Mouse (Mus musculus) MEL (cell line): ENCODE data around the gene Eif4e3. TPM values are rescaled to one million over a fixed set of nuclear protein-coding genes. Genes with fewer than 3 reads are reported as not detected.

ENCODE experiments used
- DNase-seq: peaks from one replicate; pipeline ENCODE4 v3.0.0; 2011; ENCODE audit warnings: low read depth, low spot score
- H3K27ac ChIP-seq: 2 replicates; pipeline ENCODE4 v1.5.1; 2012; ENCODE audit warnings: low read depth, mild to moderate bottlenecking, control low read depth, low read length, moderate library complexity; ENCODE audit not compliant: control insufficient read depth
- H3K27me3 ChIP-seq, 2 experiments: fragments of 150-350 bp in 1 of 2; sonication (generic) in 1 of 2; 2 replicates each; pipeline ENCODE4 v1.6.1; 2012; ENCODE audit warnings: low read length in 2 of 2, mild to moderate bottlenecking in 2 of 2, improper control_type of control experiment in 1 of 2, moderate library complexity in 1 of 2; ENCODE audit not compliant: insufficient read depth in 2 of 2, control insufficient read depth in 1 of 2
- H3K36me3 ChIP-seq, 2 experiments: 2 replicates each; pipeline ENCODE4 v1.6.1; 2012 to 2014; ENCODE audit warnings: low read length in 2 of 2, improper control_type of control experiment in 1 of 2, inconsistent platforms in 1 of 2, mild to moderate bottlenecking in 1 of 2; ENCODE audit not compliant: insufficient read depth in 2 of 2, control insufficient read depth in 1 of 2
- H3K4me1 ChIP-seq, 2 experiments: fragments of 150-350 bp in 1 of 2; sonication (generic) in 1 of 2; 2 replicates each; pipeline ENCODE4 v1.6.1; 2012; ENCODE audit warnings: low read length in 2 of 2, improper control_type of control experiment in 1 of 2, mild to moderate bottlenecking in 1 of 2; ENCODE audit not compliant: insufficient read depth in 2 of 2, control insufficient read depth in 1 of 2
- H3K4me3 ChIP-seq, 2 experiments: fragments of 150-350 bp in 1 of 2; sonication (generic) in 1 of 2; 2 replicates each; pipeline ENCODE4 v1.5.1; 2012; ENCODE audit warnings: low read depth in 2 of 2, low read length in 2 of 2, mild to moderate bottlenecking in 2 of 2, moderate library complexity in 2 of 2, control low read depth in 1 of 2, improper control_type of control experiment in 1 of 2; ENCODE audit not compliant: control insufficient read depth in 1 of 2, insufficient read depth in 1 of 2
- H3K79me2 ChIP-seq: 2 replicates; pipeline ENCODE4 v1.6.1; 2012; ENCODE audit warnings: mild to moderate bottlenecking, low read length, moderate library complexity; ENCODE audit not compliant: control insufficient read depth, poor library complexity, insufficient read depth
- H3K9ac ChIP-seq: 2 replicates; pipeline ENCODE4 v1.6.1; 2012; ENCODE audit warnings: low read depth, mild to moderate bottlenecking, control low read depth, low read length, moderate library complexity; ENCODE audit not compliant: control insufficient read depth, poor library complexity, severe bottlenecking
- H3K9me3 ChIP-seq: fragments of 150-350 bp; sonication (generic); replicated peaks from 2 replicates; pipeline ENCODE4 v1.6.1; 2012; ENCODE audit warnings: mild to moderate bottlenecking, low read length, improper control_type of control experiment, moderate library complexity; ENCODE audit not compliant: insufficient read depth
- CHD2 ChIP-seq: IDR thresholded peaks from 2 replicates; pipeline ENCODE4 v1.6.1; 2011; ENCODE audit warnings: low read length, improper control_type of control experiment
- CTCF ChIP-seq, 3 experiments: IDR thresholded peaks in 2 of 3; conservative IDR thresholded peaks in 1 of 3; 2 replicates each; pipeline ENCODE4 v1.5.1; 2011 to 2012; ENCODE audit warnings: low read length in 3 of 3, low read depth in 2 of 3, mild to moderate bottlenecking in 2 of 3, improper control_type of control experiment in 1 of 3, inconsistent platforms in 1 of 3, mixed read lengths in 1 of 3, moderate library complexity in 1 of 3; ENCODE audit not compliant: control insufficient read depth in 1 of 3, insufficient read depth in 1 of 3, poor library complexity in 1 of 3, severe bottlenecking in 1 of 3
- E2F4 ChIP-seq: IDR thresholded peaks from 2 replicates; pipeline ENCODE4 v1.6.1; 2011; ENCODE audit warnings: low read depth, low read length, improper control_type of control experiment, borderline replicate concordance
- EP300 ChIP-seq, 2 experiments: IDR thresholded peaks; 2 replicates each; pipeline ENCODE4 v1.6.1; 2011; ENCODE audit warnings: improper control_type of control experiment in 2 of 2, low read length in 2 of 2, low read depth in 1 of 2, mild to moderate bottlenecking in 1 of 2
- ETS1 ChIP-seq: IDR thresholded peaks from 2 replicates; pipeline ENCODE4 v1.6.1; 2012; ENCODE audit warnings: low read depth, mild to moderate bottlenecking, inconsistent platforms, low read length, improper control_type of control experiment, moderate library complexity
- GABPA ChIP-seq: IDR thresholded peaks from 2 replicates; pipeline ENCODE4 v1.6.1; 2012; ENCODE audit warnings: low read depth, mild to moderate bottlenecking, inconsistent platforms, low read length, improper control_type of control experiment, moderate library complexity
- GATA1 ChIP-seq: IDR thresholded peaks from 2 replicates; pipeline ENCODE4 v1.6.1; 2011; ENCODE audit warnings: low read depth, low read length, improper control_type of control experiment
- JUND ChIP-seq: IDR thresholded peaks from 2 replicates; pipeline ENCODE4 v1.6.1; 2011; ENCODE audit warnings: low read depth, mild to moderate bottlenecking, improper control_type of control experiment, low read length
- MAFK ChIP-seq: IDR thresholded peaks from 2 replicates; pipeline ENCODE4 v1.6.1; 2011; ENCODE audit warnings: low read depth, mild to moderate bottlenecking, low read length, improper control_type of control experiment, borderline replicate concordance
- MEF2A ChIP-seq: IDR thresholded peaks from 2 replicates; pipeline ENCODE4 v1.6.1; 2014; ENCODE audit warnings: low read depth, mild to moderate bottlenecking, inconsistent platforms, low read length, improper control_type of control experiment; ENCODE audit not compliant: poor library complexity, insufficient replicate concordance, severe bottlenecking; ENCODE audit errors: extremely low read depth
- MXI1 ChIP-seq: IDR thresholded peaks from 2 replicates; pipeline ENCODE4 v1.6.1; 2011; ENCODE audit warnings: mild to moderate bottlenecking, low read depth, low read length, improper control_type of control experiment
- MYC ChIP-seq: IDR thresholded peaks from 2 replicates; pipeline ENCODE4 v1.6.1; 2011; ENCODE audit warnings: low read depth, mild to moderate bottlenecking, low read length, improper control_type of control experiment, moderate library complexity
- NRF1 ChIP-seq: IDR thresholded peaks from 2 replicates; pipeline ENCODE4 v1.6.1; 2014; ENCODE audit warnings: low read depth, mild to moderate bottlenecking, inconsistent platforms, low read length, improper control_type of control experiment, moderate library complexity; ENCODE audit not compliant: poor library complexity, insufficient read depth, severe bottlenecking
- POLR2A ChIP-seq, 2 experiments: IDR thresholded peaks; 2 replicates each; pipeline ENCODE4 v1.6.1; 2011 to 2012; ENCODE audit warnings: low read length in 2 of 2, mild to moderate bottlenecking in 2 of 2, control low read depth in 1 of 2, improper control_type of control experiment in 1 of 2, low read depth in 1 of 2, moderate library complexity in 1 of 2; ENCODE audit not compliant: control insufficient read depth in 1 of 2, insufficient read depth in 1 of 2, poor library complexity in 1 of 2
- POLR2AphosphoS2 ChIP-seq: IDR thresholded peaks from 2 replicates; pipeline ENCODE4 v1.6.1; 2011; ENCODE audit warnings: low read length, improper control_type of control experiment
- TBP ChIP-seq: IDR thresholded peaks from 2 replicates; pipeline ENCODE4 v1.8.0; 2011; ENCODE audit warnings: low read depth, low read length, improper control_type of control experiment
- UBTF ChIP-seq: IDR thresholded peaks from 2 replicates; pipeline ENCODE4 v1.6.1; 2012; ENCODE audit warnings: low read depth, mild to moderate bottlenecking, inconsistent platforms, low read length, improper control_type of control experiment, moderate library complexity, borderline replicate concordance; ENCODE audit not compliant: insufficient read depth
- USF1 ChIP-seq: IDR thresholded peaks from 2 replicates; pipeline ENCODE4 v1.6.1; 2014; ENCODE audit warnings: low read depth, mild to moderate bottlenecking, inconsistent platforms, low read length, improper control_type of control experiment, moderate library complexity
- ZKSCAN1 ChIP-seq: IDR thresholded peaks from 2 replicates; pipeline ENCODE4 v1.6.1; 2012; ENCODE audit warnings: low read depth, mild to moderate bottlenecking, inconsistent platforms, low read length, improper control_type of control experiment, moderate library complexity
- ZMIZ1 ChIP-seq: IDR thresholded peaks from 2 replicates; pipeline ENCODE4 v1.6.1; 2012; ENCODE audit warnings: low read depth, mild to moderate bottlenecking, inconsistent platforms, low read length, improper control_type of control experiment, moderate library complexity
- polyA plus RNA-seq, 2 experiments: library from polyadenylated mRNA; stranded (reverse) in 1 of 2; unstranded in 1 of 2; fragments of >175 nt in 1 of 2; fragments of >200 nt in 1 of 2; gene quantifications; 2 replicates each; pipeline versions ENCODE4 v1.2.1 to v1.2.4; 2012; ENCODE audit warnings: low replicate concordance in 2 of 2, low read depth in 1 of 2; ENCODE audit not compliant: insufficient read length in 2 of 2, insufficient read depth in 1 of 2, missing spikeins in 1 of 2
- total RNA-seq: library from RNA; depleted of rRNA; stranded (reverse); fragments of 300-350 nt; gene quantifications from 2 replicates; pipeline ENCODE4 v1.2.3, GENCODE M21; 2012

The Eif4e3 gene
- total and polyA plus RNA-seq, 3 experiments: not detected

GRCm38 (mm10) chr6:99625306-99625705, 41.3 kb downstream of the Eif4e3 start:
- H3K27ac ChIP-seq: no peak overlapping the region
- H3K4me1 ChIP-seq: no peaks in the 10 kb centered on the region
- H3K9me3 ChIP-seq: no peaks in the 10 kb centered on the region
- no peaks in the 10 kb centered on the region for H3K36me3 ChIP-seq
- no peaks in the 10 kb centered on the region for H3K79me2 ChIP-seq
- DNase-seq: no peak
- TF ChIP-seq ZKSCAN1: no peak
- H3K4me3 ChIP-seq: no peak overlapping the region
- no peak overlapping the region for H3K9ac ChIP-seq
- no peaks in the 10 kb centered on the region; a peak in 3 of 4 replicates for H3K27me3 ChIP-seq

- Histone ChIP-seq H3K27ac (no peak overlapping the region), H3K36me3 (no peaks in the 10 kb centered on the region), H3K4me1 (no peaks in the 10 kb centered on the region), H3K9me3 (no peaks in the 10 kb centered on the region), H3K27me3 (no peaks in the 10 kb centered on the region; a peak in 3 of 4 replicates), H3K79me2 (no peaks in the 10 kb centered on the region), H3K9ac (no peak overlapping the region), H3K4me3 (peak overlapping the region in 1 of 2 experiments; percentile 1; a peak in 1 of 4 replicates)
- TF ChIP-seq TBP (no peak), USF1 (peak; percentile 53; the same call in 1 of the 2 replicates)
- DNase-seq: no peak
These were observed 42.0 kb downstream of the Eif4e3 start for GRCm38 (mm10) chr6:99624542-99624941.

- DNase-seq: no peak
- no peaks in the 10 kb centered on the region; a peak in 3 of 4 replicates for H3K27me3 ChIP-seq
These were observed 42.9 kb downstream of the Eif4e3 start for GRCm38 (mm10) chr6:99623641-99624040.

GRCm38 (mm10) chr6:99621167-99621566, 45.4 kb downstream of the Eif4e3 start:
- no peak for DNase-seq
- Histone ChIP-seq H3K27me3 (peaks cover 0 to 2% of the 10 kb centered on the region in 2 experiments; a peak in 3 of 4 replicates), H3K9ac (no peak overlapping the region), H3K4me1 (no peaks in the 10 kb centered on the region), H3K36me3 (no peaks in the 10 kb centered on the region), H3K4me3 (no peak overlapping the region), H3K9me3 (no peaks in the 10 kb centered on the region), H3K27ac (no peak overlapping the region), H3K79me2 (no peaks in the 10 kb centered on the region)
- TF ChIP-seq MAFK (no peak), POLR2A (IDR thresholded peaks at IDR 0.05; ENCODE audit: control insufficient read depth in 1 of 2, insufficient read depth in 1 of 2, low read depth in 1 of 2, low read length in 2 of 2, poor library complexity in 1 of 2) (no peak), EP300 (IDR thresholded peaks at IDR 0.05; ENCODE audit: low read depth in 1 of 2, low read length in 2 of 2) (no peak), MXI1 (no peak), E2F4 (no peak), MEF2A (no peak), MYC (no peak), UBTF (no peak), GATA1 (no peak), ZMIZ1 (no peak), GABPA (no peak), POLR2AphosphoS2 (no peak), CHD2 (no peak), NRF1 (no peak), ETS1 (no peak)

More at GRCm38 (mm10) chr6:99623641-99624040, 42.9 kb downstream of the Eif4e3 start:
- Histone ChIP-seq H3K9me3 (no peaks in the 10 kb centered on the region), H3K4me1 (no peaks in the 10 kb centered on the region), H3K36me3 (no peaks in the 10 kb centered on the region), H3K79me2 (no peaks in the 10 kb centered on the region), H3K27ac (no peak overlapping the region), H3K9ac (no peak overlapping the region), H3K4me3 (no peak overlapping the region)
- no peak for TF ChIP-seq GATA1
- TF ChIP-seq MYC: no peak
- TF ChIP-seq JUND: no peak
- peak in 2 of 3 experiments; percentile 4 to 22; a peak in 1 of 6 replicates for TF ChIP-seq CTCF (IDR thresholded peaks at IDR 0.05 in 2 of 3, conservative IDR thresholded peaks at IDR 0.05 in 1 of 3; ENCODE audit: control insufficient read depth in 1 of 3, insufficient read depth in 1 of 3, low read depth in 2 of 3, low read length in 3 of 3, poor library complexity in 1 of 3, severe bottlenecking in 1 of 3)
